Mouse (Mus musculus): ENCODE data around the gene Map4k4.

DNA sequence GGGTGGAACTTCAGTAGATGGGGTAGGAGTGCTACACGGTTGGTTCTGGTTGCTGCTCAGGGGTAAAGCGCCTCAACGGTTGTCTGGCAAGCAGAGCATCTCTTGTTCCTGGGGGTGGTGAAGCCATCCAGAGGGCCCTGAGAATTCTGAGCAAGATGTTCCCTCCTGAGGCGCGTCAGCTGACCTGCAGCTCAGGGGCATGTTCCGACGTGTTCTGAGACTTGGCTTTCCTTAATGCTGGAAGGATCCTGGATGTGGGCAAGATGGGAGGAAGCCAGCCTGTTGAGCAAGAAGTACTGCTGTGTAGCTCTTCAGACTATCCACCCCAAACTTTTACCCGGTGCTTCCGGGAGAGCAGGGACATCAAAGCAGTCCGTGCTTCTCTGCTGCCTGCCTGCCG lies 6.2 kb downstream of the Map4k4 start:
- no peak for TF ChIP-seq POLR2A (IDR thresholded peaks at IDR 0.05; ENCODE audit: borderline replicate concordance, insufficient read depth, low read length)
- no peak for TF ChIP-seq CTCF (IDR thresholded peaks at IDR 0.05; ENCODE audit: borderline replicate concordance, insufficient read depth, low read depth, low read length)
